In genomic region chr2:68349593-68350383, GRCm38 (mm10) we compare ENCODE assay signal across 8 mouse cellular contexts.
A peak's percentile ranks its signal among the peaks of the same experiment; 100 is the strongest.
DNase-seq lines count a peak whose midpoint lies in the region; ATAC-seq and TF ChIP-seq lines count a peak whose summit lies in the region.

No protein-coding gene starts in this region.

- no peak overlapping the region for H3K4me2 ChIP-seq in embryonic facial prominence, embryonic 11.5 days (ENCODE audit: low read depth, low read length)
- no peak overlapping the region for H3K4me2 ChIP-seq in liver, postnatal 0 days (ENCODE audit: low read depth, low read length)
- no peak overlapping the region for H3K4me2 ChIP-seq in neural tube, embryonic 14.5 days (ENCODE audit: low read depth, low read length)

- intact Hi-C loops in heart, postnatal 14 days (cut with DNase I) = loop anchor here (2.0 to 10.0 kb wide), 5 partner anchors 127 to 1387 kb away; partner anchors contain the start of gene B3galt1

- no peaks in the 10 kb centered on the region for H3K9me3 ChIP-seq in embryonic facial prominence, embryonic 11.5 days (replicated peaks; ENCODE audit: control insufficient read depth, low read length)
- H3K9me3 ChIP-seq in liver, postnatal 0 days (ENCODE audit: low read length) = no peaks in the 10 kb centered on the region
- no peaks in the 10 kb centered on the region for H3K9me3 ChIP-seq in neural tube, embryonic 14.5 days (ENCODE audit: control insufficient read depth, low read length)

- no peaks in the 10 kb centered on the region for H3K4me1 ChIP-seq in embryonic facial prominence, embryonic 11.5 days (ENCODE audit: control insufficient read depth, insufficient read depth, low read length)
- H3K4me1 ChIP-seq in liver, postnatal 0 days (ENCODE audit: insufficient read depth) = no peaks in the 10 kb centered on the region
- H3K4me1 ChIP-seq in neural tube, embryonic 14.5 days (ENCODE audit: control insufficient read depth, insufficient read depth, low read length) = no peaks in the 10 kb centered on the region

- no peak overlapping the region for H3K9ac ChIP-seq in embryonic facial prominence, embryonic 11.5 days (replicated peaks; ENCODE audit: low read length)
- no peak overlapping the region for H3K9ac ChIP-seq in liver, postnatal 0 days (replicated peaks)
- H3K9ac ChIP-seq in neural tube, embryonic 14.5 days (replicated peaks; ENCODE audit: low read depth, low read length) = no peak overlapping the region

- no peak overlapping the region for H3K27ac ChIP-seq in embryonic facial prominence, embryonic 11.5 days (replicated peaks; ENCODE audit: low read depth, low read length)
- H3K27ac ChIP-seq in liver, postnatal 0 days (ENCODE audit: low read depth) = no peak overlapping the region
- no peak overlapping the region for H3K27ac ChIP-seq in neural tube, embryonic 14.5 days (ENCODE audit: low read depth, low read length)

- 57% methylated on average over 24 of the region's 24 CpGs for WGBS in embryonic facial prominence, embryonic 11.5 days
- 50% methylated on average over 24 of the region's 24 CpGs for WGBS in liver, postnatal 0 days (ENCODE audit: insufficient replicate concordance)
- WGBS in neural tube, embryonic 14.5 days = 58% methylated on average over 24 of the region's 24 CpGs

- ATAC-seq in embryonic facial prominence, embryonic 11.5 days (replicated peaks; ENCODE audit: insufficient number of reproducible peaks, low FRiP score, low TSS enrichment, low read depth) = peak; percentile 63; the same call in 1 of the 2 replicates
- 0 out of 2 replicates have a peak, but pooled peaks have one; percentile 38 for ATAC-seq in liver, postnatal 0 days
- ATAC-seq in neural tube, embryonic 14.5 days (ENCODE audit: low read depth) = peak; percentile 58; the same call in 1 of the 2 replicates

- peak; percentile 83 for TF ChIP-seq CTCF in liver, postnatal 0 days (IDR thresholded peaks at IDR 0.05; ENCODE audit: low read depth)

- H3K4me3 ChIP-seq in embryonic facial prominence, embryonic 11.5 days (ENCODE audit: low read depth, low read length) = no peak overlapping the region
- no peak overlapping the region for H3K4me3 ChIP-seq in liver, postnatal 0 days (ENCODE audit: low read depth, low read length)
- no peak overlapping the region for H3K4me3 ChIP-seq in neural tube, embryonic 14.5 days (ENCODE audit: low read depth, low read length)

- H3K36me3 ChIP-seq in embryonic facial prominence, embryonic 11.5 days (replicated peaks; ENCODE audit: control insufficient read depth, insufficient read depth, low read depth, low read length) = no peaks in the 10 kb centered on the region
- no peaks in the 10 kb centered on the region for H3K36me3 ChIP-seq in liver, postnatal 0 days (replicated peaks; ENCODE audit: insufficient read depth, low read length)
- no peaks in the 10 kb centered on the region for H3K36me3 ChIP-seq in neural tube, embryonic 14.5 days (ENCODE audit: control insufficient read depth, insufficient read depth, low read length)

- DNase-seq in CD4-positive helper T cell, adult 2 months (ENCODE audit: low read depth, low spot score) = peak; percentile 63
- peak; percentile 79 to 87 for DNase-seq in adrenal gland, postnatal 36 days
- DNase-seq in embryonic facial prominence, embryonic 11.5 days (ENCODE audit: low spot score) = peak; percentile 92
- peak; percentile 80 to 87 for DNase-seq in heart, postnatal 14 days
- DNase-seq in kidney, postnatal 4 days = peak; percentile 89 to 90
- DNase-seq in liver, postnatal 0 days = peak; percentile 77
- peak; percentile 22 to 26 for DNase-seq in thymus, adult 18-20 months

- no peaks in the 10 kb centered on the region for H3K27me3 ChIP-seq in embryonic facial prominence, embryonic 11.5 days (ENCODE audit: control insufficient read depth, insufficient read depth, low read length)
- H3K27me3 ChIP-seq in liver, postnatal 0 days (ENCODE audit: insufficient read depth, low read length) = no peaks in the 10 kb centered on the region; the same call in 1 of the 2 replicates
- no peaks in the 10 kb centered on the region for H3K27me3 ChIP-seq in neural tube, embryonic 14.5 days (ENCODE audit: control insufficient read depth, insufficient read depth, low read length)

- TF ChIP-seq EP300 in liver, postnatal 0 days (IDR thresholded peaks at IDR 0.05; ENCODE audit: low read depth) = no peak

Comparison
In these comparisons a context has a peak if more than half of its experiments do, and no peak if none do; other contexts are left out.
1. DNase-seq: peak in every context shown above with its lines; median percentile 92 in embryonic facial prominence, embryonic 11.5 days; 90 in kidney, postnatal 4 days; 84 in heart, postnatal 14 days; 83 in adrenal gland, postnatal 36 days; 77 in liver, postnatal 0 days; 63 in CD4-positive helper T cell, adult 2 months; 24 in thymus, adult 18-20 months.